Mouse (Mus musculus): ENCODE measurements around the gene Lap3.

Gene Lap3

DNA sequence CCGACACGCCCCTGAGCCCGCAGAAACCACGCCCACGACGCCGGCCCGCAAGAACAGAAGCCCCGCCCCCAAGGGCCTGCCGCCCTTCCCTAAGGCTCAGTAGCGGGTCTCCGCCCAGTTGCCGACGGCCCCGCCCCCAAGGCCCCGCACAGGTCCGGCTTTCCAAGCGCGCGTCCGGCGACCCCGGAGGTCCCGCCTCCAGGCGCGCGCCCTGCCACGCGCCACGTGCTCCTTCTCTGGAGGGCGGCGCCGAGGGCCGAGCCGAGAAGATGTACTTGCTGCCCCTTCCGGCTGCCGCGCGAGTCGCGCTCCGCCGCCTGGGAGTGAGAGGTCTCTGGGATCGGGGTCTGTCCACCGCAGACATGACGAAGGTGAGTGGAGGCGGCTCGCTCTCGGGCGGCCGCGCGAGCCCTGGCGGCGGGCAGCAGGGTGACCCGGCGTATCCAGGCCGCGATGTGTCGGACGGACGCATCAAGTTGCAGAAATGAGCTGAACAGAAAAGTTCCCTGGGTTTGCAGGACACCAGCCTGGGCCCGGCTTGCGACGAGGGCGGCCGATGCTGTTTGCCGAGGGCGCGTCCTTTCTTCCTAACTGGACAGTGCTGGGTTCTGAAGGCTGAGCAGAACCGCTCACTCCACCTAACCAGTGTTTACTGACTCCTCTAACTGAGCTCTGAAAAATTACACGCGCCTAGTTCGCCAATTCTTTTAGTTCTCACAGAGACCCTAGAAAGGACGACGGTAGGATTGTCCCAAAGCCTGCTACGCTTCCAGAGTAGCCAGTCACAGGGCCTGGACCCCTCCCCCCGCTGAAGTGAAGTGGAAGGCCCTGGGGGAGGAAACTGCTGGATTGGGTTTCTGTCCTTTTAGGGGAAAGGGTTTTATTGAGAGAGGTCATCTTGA lies at the start of gene Lap3:
Lap3 (plus strand) TSS at position 184 of the 902 bp plus-strand sequence.
- DNase-seq, result peak; percentile 98 to 100

GRCm38 (mm10) chr5:45444130-45444832 lies 48.9 kb upstream of the Lap3 start:
- DNase-seq, result no peak

DNA sequence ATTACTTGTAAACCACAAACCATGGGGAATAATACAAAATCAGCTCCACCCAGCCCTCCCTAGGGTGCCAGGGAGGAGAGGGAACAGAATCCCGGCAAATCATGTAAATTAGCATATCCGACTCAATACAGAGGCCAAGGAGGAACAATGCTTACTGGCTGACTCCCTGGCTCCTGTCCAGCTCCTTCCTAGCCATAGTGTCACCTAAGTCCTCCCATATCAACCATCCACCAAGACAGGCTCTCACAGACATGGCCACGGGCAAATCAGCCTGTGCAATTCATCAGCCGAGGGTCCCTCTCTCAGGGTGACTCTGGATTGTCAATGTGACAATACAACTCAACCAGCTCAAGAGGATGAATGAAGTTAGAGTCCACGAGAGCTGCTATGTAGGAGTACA lies 44.5 kb upstream of the Lap3 start:
- DNase-seq, result no peak

DNA sequence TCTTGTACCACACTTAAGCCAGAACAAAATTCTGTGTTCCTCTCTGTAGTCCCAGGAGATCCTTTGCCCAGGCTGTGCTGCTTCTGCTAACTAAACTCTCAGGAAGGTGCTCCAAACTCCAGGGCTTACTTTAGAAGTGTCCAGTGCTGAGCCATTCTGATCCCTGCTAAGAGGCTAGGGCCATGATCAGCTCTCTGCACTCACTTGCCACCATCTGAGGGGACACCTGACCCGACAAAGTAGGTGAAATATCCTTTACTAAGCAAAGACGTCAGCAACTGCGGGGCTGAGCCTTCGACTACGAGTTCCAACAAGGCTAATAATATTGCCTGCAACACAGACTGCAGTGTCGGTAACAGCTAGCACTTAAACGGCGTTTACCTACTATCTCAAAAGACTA lies 44.0 kb upstream of the Lap3 start:
- DNase-seq, result peak in 1 of 2 experiments; percentile 4

- peak; percentile 92 to 93 for DNase-seq
Observed at GRCm38 (mm10) chr5:45449831-45450716, 43.1 kb upstream of the Lap3 start, which contains the start of gene Qdpr. Gene Qdpr, minus strand, starts transcription at chr5:45450236.

GRCm38 (mm10) chr5:45453451-45453850 lies 39.7 kb upstream of the Lap3 start, which contains the start of gene Clrn2:
Gene Clrn2, plus strand, starts transcription at chr5:45453751.
- DNase-seq, result no peak

DNA sequence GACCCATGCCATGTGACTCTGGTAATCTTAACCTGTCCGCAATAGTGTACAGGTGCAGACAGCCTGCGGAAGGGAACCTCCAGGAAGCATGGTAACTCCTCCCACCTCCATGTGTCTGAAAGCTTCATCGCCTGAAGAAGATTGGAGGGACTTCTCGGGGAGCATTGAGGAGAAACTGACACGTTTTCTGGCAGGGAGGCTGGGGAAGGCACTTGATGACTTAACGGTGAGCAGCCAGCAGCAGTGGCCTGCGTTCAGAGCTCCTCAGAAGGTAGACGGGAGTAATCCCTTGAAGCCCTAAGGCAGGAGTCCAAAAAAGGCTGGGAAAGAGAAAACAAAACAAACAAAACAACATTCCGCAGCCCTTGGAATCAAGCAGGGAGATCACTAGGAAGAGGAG lies 38.7 kb upstream of the Lap3 start:
- DNase-seq, result no peak

DNA sequence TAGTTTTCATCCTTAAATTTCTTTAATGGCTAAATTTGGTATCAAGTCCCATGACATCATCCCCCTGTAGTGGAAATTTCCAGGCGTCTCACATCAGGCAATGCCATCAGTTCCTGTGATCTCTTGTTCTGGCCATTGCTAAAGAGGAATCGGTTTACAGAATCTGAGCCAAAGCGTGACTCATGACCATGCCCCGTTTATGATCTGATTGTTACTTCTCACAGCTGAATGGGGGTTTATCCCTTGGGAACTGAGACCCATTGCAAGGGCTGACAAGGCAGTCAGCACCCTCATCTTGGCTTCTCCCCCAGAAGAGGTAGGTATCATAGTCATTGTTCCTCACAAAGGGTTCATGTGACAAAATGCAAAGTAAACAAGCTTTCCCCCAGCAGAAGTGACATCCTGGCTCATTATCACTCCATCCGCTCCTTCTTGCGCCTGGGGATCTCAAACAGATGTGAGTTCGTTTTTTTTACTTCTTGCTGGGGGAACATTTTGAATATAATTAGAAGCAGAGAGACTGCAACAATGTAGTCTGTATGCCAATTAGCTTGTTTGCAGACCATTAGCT lies 20.2 kb upstream of the Lap3 start:
- DNase-seq, result no peak

DNA sequence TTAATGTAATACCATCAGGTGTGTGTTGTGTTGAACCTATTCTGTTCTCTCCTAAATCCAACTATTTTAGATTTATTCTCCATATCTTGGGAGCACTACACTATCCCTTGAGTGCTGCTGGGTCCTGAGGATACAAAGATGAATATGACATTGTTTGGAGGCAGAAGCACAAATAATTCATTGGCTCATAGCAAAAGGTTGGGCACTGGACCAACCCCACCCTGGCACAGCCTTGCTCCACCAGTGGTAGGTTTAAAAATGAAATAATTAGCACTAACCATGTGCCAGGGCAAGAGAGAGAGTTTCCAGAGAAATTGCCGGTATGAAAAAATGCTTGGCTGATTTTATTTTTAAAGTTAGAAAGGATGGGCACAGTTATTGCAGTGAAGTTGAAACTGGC lies 19.7 kb upstream of the Lap3 start:
- no peak for DNase-seq

DNA sequence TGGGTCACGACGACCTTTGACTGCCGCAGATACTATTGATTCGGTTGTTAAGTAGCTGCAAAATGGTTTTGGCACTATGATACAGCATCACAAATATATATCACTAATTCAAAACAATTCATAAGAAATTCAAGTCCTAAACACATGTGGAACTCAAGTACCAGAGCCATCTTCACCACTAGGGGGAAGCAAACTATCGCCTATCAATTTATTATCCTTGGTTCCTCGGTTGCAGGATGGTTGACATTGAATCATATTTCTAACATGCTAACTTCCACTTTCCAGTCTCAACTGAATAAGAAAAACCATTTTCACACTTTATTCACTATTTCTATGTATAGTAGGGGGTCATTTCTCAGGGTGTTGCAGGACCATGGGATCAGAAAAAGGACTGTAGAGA lies 19.0 kb upstream of the Lap3 start:
- no peak for DNase-seq

GRCm38 (mm10) chr5:45474758-45475157 lies 18.4 kb upstream of the Lap3 start:
- DNase-seq, result no peak

GRCm38 (mm10) chr5:45475771-45476170 lies 17.4 kb upstream of the Lap3 start:
- DNase-seq, result no peak

DNA sequence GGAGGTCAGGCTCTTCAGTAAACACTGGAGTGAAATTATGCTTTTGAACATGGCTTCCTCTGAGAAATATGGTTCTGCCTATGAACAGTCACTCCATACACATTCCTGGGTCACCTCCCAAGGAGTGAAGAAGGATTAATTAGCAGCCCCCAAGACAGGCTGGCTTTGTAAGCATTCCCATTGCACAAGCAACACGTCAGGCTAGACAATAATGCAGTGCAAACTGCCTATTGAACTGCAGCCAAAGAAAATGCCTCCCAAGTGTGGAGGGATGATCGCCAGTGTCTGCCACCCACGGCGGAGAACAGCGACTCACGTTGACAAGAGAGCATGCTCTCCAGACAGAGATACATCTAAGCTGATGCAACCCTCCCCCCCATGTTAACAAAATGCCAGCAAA lies 16.9 kb upstream of the Lap3 start:
- no peak for DNase-seq

GRCm38 (mm10) chr5:45477601-45478000 lies 15.6 kb upstream of the Lap3 start:
- DNase-seq, result no peak

GRCm38 (mm10) chr5:45480066-45480465 lies 13.1 kb upstream of the Lap3 start:
- DNase-seq, result no peak

GRCm38 (mm10) chr5:45481125-45481524 lies 12.0 kb upstream of the Lap3 start:
- DNase-seq, result no peak

- DNase-seq, result no peak
Observed at GRCm38 (mm10) chr5:45482607-45483006, 10.6 kb upstream of the Lap3 start.

- no peak for DNase-seq
Observed at GRCm38 (mm10) chr5:45483654-45484053, 9.5 kb upstream of the Lap3 start.

- DNase-seq, result no peak
Observed at GRCm38 (mm10) chr5:45491776-45492175, 1.4 kb upstream of the Lap3 start.

DNA sequence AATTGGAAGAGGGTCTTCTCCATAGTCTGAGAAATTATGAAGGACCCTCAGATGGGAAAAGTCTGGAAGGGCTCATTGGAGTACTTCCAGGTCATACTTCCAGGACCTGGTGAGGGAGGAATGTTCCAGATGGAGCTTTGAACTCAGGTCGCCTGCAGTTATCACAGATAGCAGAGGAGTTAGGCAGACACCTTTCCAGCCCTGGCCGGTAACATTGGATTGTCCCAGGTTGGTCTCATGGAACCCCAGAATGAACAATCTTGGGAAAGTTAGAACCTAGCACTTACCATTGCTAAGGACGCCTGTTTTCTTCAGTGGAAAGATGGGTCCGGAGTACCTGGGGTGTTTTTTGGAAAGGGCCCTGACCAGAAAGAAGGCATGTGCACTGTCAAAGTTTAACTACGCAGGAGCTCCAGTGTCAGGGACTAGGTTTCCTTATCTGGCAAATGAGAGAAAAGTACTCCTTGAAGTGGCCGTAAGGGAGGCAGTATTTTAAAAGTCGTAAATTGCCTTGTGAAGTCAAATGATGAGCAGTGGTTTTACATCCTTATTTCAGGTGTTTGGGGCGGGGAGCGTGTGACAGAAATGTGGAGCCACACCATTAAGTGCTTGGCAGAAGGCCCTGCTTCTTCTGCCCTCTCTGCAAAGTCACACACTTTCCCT lies 1.1 kb downstream of the Lap3 start:
- no peak for DNase-seq

GRCm38 (mm10) chr5:45495429-45495975 lies 2.3 kb downstream of the Lap3 start:
- DNase-seq, result no peak

DNA sequence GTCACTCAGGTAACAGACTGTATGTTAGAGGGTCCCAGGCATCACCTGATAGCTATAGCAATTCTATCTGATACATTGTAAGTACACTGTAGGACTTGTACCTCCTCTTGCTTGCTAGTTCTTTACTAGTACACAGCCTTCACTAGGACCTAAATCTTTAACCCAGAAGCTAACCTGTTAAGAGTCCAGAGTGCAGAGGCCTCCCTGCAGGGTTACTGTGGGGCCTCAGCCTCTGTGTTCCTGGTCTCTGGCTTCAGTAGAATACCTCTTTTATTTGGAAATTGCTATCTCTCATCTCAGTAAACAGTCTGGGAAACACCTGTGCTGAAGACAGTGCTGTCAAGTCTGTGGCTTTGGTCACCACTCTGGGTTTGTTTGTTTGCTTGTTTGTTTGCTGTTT lies 2.9 kb downstream of the Lap3 start:
- DNase-seq, result no peak
